Mouse (Mus musculus): ENCODE data around the gene Sf3b6.

Sf3b6 gene

DNA sequence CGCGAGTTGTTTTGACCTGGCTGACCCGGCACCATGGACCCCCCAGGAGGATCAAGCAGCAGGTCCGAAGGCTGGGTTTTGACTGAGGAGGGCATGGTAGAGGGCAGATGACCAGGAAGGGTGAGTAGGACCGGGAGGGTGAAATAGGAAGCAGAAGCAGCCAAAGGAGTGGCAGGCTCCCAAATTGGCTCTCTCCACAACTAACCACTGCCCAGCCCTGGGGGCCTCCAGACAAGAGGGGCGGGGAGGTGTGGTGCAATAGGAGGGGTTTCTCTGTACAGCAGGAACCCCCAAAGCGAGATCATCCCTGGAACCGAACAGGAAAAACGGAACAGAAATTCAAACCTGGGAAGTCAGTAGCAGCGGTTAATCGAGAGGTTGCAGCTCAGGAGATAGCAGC, 23.4 kb downstream of the Sf3b6 start:
- DNase-seq (ENCODE audit: low read depth, low spot score): no peak

GRCm38 (mm10) chr12:4841392-4841887, 24.1 kb downstream of the Sf3b6 start, which contains the start of gene Fkbp1b:
Fkbp1b (minus strand) TSS chr12:4841591.
- no peak for DNase-seq (ENCODE audit: low read depth, low spot score)

- no peak for DNase-seq (ENCODE audit: low read depth, low spot score)
These were observed 25.1 kb downstream of the Sf3b6 start for GRCm38 (mm10) chr12:4842456-4842855.

DNA sequence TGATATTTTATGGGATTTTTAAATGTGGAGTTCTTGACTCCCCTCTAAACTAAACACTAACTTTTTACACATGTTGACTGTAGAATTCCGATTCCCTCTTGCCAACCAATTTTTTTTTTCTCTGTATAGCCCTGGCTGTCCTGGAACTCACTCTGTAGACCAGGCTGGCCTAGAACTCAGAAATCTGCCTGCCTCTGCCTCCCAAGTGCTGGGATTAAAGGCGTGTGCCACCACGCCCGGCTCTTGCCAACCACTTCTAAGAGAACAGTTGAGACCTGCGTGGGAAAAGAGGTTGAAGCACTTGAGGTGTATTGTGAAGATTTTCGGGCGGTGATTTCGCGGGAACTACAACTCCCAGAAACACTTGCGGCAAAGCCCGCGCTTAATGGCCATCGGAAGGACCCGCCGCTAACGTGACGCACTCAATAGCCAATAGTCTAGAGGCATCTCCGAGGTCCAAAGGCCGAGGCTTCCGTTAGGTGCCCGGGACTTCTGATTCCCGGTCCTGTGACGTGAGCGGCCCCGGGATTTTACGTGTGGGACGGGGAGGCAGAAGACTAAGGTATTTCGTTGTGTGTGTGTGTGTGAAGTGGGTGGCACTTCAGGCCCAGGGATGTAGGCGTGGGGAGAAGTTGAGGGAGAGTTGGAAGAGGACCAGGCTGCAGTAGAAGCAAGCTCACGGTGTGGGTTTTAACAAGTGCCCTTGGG, 25.7 kb downstream of the Sf3b6 start, which contains the start of gene Wdcp:
TSS of gene Wdcp (plus strand) at position 414 of the 708 bp plus-strand sequence.
- peak; percentile 89 for DNase-seq (ENCODE audit: low read depth, low spot score)

DNA sequence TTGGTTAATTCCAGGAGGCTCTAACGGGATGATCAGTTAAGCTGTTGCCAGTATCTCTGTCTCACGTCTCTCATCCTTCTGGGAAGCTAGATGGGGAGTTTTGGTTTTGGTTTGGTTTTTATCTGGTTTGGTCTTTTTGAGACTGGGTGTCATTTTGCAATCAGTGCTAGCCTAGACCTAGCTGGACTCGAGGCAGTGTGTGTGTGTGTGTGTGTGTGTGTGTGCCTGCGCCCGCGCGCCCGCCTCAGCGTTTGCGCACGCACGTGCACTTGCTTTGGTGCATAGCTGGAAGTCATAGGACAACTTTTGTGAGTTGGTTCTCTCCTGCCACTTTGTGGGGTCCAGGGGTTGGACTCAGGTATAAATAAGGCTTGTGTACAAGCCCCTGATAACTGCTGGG, 26.4 kb downstream of the Sf3b6 start:
- no peak for DNase-seq (ENCODE audit: low read depth, low spot score)

DNA sequence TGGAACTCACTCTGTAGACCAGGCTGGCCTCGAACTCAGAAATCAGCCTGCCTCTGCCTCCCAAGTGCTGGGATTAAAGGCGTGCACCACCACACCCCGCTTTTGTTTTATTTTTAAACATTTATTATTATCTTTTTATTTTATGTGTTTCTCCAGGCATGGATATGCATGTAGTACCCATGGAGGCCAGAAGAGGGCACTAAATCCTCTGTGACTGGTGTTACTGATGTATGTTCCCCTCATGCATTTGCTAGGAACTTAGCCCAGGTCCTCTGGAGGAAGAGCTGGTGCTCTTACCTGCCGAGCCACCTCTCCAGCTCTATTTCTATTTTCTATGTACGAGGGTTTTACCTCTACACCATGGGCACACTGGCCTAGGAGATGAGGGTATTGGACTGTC, 38.8 kb downstream of the Sf3b6 start:
- no peak for DNase-seq (ENCODE audit: low read depth, low spot score)

DNA sequence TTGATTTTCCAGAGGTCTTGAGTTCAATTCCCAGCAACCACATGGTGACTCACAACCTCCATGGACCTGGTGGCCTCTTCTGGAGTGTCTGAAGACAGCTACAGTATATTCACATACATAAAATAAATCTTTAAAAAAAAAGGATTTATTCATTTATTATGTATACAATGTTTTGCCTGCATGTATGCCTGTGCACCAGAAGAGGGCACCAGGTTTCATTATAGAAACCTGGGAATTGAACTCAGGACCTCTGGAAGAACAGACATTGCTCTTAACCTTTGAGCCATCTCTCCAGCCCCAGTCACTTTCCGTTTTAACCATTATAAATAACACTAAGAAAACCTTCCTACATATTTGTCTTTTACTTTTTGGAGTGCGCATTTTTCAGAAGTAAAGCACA, 39.5 kb downstream of the Sf3b6 start:
- DNase-seq (ENCODE audit: low read depth, low spot score): no peak

DNA sequence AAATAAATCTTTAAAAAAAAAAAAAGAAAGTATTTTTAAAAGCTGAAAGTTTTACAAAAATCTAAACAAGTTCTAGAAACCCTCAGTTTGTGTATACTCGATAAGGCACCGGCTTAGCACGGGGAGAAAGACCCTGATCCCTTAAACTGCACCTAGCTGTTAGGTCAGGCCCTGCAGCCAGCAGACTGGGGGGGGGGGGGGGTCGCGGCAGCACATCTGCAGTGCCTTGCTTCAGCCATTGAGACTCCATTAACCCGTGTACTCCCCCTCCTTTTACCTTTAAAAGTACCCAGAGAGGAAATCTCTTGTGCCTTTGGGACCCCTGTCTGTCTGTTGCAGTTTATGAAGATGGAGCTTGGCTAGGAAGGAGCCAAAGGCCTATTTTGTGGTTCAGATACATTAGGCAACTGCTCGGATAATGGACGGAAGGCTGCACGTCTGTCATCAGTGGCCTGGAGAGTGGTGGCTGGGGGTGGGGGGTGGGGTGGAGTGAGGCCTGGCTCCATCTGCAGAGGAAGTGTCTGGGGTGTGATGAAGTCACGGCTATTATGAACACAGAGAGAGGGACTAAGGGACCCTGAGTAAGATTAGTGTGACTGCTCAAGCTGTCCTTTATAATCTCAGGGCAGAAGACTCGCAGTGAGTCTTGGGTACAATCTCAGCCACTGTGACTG, 42.0 kb downstream of the Sf3b6 start:
- DNase-seq (ENCODE audit: low read depth, low spot score): no peak

- no peak for DNase-seq (ENCODE audit: low read depth, low spot score)
These were observed 45.3 kb downstream of the Sf3b6 start for GRCm38 (mm10) chr12:4862672-4863071.

GRCm38 (mm10) chr12:4863654-4864337, 46.5 kb downstream of the Sf3b6 start:
- no peak for DNase-seq (ENCODE audit: low read depth, low spot score)

DNA sequence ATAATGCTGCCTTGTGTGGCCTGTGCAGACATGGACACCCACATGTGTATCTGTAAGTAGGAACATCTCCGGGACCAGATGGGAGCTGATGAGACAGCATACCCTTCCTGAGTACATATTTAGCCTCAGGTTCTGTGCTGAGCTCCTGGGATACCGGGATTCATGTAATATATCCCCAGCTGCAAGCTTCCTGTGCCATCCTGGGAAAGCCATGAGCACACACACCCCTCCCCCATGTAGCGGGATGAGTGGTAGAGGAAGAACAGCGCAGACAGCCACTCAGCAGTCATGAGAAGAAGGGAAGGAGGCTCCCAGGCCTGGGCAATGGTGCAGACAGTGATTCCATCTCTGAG, 47.0 kb downstream of the Sf3b6 start:
- DNase-seq (ENCODE audit: low read depth, low spot score): no peak

- no peak for DNase-seq (ENCODE audit: low read depth, low spot score)
These were observed 51.6 kb downstream of the Sf3b6 start for GRCm38 (mm10) chr12:4868924-4869323.

DNA sequence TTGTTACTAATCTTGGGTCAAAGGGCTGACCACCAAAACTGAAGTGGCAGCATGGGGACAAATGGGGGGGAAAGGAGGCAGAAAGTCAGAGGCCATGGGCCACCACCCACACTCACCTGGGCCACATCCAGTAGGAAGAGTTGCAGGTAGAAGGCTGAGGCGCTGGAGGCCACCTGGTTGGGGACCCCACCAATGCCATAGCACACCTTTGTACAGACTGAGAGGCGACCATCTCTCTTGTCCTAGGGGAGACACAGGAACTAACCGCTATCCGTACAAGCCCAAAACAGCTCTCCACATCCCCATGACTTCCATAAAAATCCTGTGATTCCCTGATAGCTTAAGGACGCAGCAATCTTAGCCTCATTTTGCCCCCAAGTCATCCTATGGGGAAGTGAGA, 53.9 kb downstream of the Sf3b6 start:
- no peak for DNase-seq (ENCODE audit: low read depth, low spot score)

- no peak for DNase-seq (ENCODE audit: low read depth, low spot score)
These were observed 54.9 kb downstream of the Sf3b6 start for GRCm38 (mm10) chr12:4872273-4872672.

- DNase-seq (ENCODE audit: low read depth, low spot score): no peak
These were observed 55.7 kb downstream of the Sf3b6 start for GRCm38 (mm10) chr12:4872983-4873477.

- DNase-seq (ENCODE audit: low read depth, low spot score): no peak
These were observed 56.2 kb downstream of the Sf3b6 start for GRCm38 (mm10) chr12:4873531-4873930.

DNA sequence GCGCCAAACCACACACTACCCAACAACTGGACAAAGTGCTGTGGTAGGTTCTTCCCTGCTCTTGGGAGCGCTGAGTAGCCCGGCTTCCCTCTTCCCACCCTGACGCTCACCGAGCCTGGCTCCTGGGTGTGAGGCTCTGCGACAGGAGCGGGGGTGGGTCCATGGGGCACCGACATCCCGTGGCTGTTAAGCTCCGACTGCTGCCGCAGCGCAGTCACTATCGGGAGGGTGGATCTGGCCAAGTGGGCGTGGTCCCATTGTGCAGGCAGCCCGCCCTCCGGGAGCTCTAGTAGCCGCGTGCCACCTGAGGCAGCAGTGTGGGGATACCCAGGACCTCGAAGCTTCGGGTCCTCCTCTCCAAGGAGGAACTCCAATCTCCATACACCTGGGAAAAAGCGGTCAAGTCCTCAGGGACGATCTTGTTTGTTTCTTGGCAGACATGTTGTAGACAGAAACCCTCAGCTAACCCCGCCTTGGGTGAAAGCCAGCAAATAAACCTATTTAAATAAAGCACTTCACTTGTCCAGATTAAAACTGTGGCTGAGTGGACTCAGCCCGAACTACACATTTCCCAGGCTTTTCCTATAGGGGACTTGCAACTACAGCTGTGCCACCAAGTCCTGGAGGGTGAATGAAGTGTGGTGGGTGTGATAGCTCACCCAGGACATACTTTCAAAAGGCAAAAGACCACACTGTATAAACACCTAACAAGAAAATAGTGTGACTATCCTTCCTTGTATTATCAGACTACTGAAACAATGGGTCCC, 57.0 kb downstream of the Sf3b6 start, which contains the start of gene Mfsd2b:
TSS of gene Mfsd2b (minus strand) at position 199 of the 767 bp plus-strand sequence.
- DNase-seq (ENCODE audit: low read depth, low spot score): peak; percentile 35

GRCm38 (mm10) chr12:4875623-4876022, 58.3 kb downstream of the Sf3b6 start:
- DNase-seq (ENCODE audit: low read depth, low spot score): no peak
